Mouse (Mus musculus): ENCODE measurements around the gene Phf5a.

Phf5a gene

DNA sequence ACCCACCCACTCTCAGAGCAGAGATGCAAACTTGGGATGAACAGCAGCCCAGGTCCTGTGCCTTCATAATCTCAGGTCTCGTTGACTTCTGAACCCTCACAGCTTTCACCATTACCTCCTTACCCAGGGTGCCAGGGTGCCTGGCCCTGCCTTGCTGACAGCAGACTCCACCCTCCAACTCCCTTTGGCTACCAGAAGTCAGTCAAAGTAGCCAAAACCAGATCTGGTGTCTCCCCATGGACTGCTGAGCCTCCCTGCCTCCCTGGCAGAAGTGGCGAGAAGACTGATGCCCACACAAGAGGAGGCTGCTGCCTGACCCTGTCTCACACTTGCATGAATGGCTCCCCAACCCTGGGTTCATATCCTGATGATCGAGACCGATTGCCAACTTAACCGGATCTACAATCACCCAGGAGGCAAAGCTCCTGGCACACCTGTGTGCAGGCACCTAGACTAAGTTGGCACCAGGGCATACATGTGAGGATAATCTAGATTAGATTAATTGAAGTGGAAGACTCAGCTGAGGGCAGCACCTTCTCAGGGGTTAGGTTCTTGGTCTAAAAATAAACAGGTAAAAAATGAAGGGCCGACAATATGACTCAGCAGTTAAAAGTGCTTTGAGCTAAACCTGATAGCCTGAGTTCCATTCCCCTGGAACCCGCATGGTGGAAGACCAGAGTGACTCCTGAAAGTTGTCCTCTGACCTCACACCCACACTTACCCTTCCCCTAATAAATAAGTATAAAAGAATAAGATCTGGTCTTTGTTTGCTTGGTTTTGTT, 43.1 kb downstream of the Phf5a start:
- no peak for DNase-seq (ENCODE audit: low read depth, low spot score)

DNA sequence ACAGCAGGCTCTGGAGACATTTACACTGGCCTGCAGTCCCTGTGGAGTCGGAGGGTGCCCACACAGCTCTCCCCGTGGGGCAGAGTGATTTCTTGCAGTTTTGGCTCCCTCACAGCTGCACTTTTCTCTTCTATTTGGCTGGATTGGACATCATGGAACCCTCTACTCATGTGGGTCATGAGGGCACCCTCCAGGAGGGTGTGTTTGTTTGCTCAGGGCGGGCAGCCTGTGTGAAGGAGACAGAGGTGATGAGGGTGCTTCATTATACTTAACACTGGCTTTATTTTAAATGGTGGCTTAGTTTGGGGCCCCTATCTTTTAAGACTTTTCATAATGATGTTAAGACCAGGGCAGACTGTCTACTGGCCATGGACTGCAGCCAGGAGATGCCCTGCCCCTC, 46.9 kb downstream of the Phf5a start:
- DNase-seq (ENCODE audit: low read depth, low spot score): no peak

DNA sequence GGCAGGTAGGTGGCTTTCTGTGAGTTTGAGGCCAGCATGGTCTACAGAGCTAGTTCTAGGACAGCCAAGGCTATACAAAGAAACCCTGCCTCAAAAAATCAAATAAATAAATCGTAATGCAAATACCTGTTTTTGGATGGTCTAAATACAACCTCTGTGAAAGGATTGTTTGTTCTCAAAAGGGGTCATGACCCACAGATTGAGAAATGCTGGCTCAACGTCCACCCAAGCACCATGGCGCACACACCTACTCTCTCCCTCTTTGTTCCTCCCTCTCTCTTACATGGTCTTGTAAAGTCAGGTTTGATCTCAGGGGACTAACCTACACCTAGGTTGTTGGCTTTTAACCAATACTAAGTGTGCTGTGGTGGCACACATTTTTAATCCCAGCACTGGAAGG, 49.1 kb downstream of the Phf5a start:
- no peak for DNase-seq (ENCODE audit: low read depth, low spot score)

DNA sequence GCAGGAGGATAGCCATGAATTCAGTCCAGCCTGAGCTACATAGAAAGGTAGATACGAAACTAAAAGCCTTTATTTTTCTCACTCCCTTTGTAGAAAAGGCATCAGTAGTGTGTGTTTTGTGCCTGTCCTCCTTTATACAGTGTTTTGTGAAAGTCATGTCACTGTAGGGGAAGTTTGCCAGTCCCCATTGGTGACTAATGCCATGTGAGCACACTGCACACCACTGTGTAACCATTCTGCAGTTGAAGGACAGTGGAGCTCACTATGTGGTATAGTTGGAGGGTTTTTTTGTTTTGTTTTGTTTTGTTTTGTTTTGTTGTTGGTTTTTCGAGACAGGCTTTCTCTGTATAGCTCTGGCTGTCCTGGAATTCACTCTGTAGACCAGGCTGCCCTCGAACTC, 53.3 kb downstream of the Phf5a start:
- no peak for DNase-seq (ENCODE audit: low read depth, low spot score)

DNA sequence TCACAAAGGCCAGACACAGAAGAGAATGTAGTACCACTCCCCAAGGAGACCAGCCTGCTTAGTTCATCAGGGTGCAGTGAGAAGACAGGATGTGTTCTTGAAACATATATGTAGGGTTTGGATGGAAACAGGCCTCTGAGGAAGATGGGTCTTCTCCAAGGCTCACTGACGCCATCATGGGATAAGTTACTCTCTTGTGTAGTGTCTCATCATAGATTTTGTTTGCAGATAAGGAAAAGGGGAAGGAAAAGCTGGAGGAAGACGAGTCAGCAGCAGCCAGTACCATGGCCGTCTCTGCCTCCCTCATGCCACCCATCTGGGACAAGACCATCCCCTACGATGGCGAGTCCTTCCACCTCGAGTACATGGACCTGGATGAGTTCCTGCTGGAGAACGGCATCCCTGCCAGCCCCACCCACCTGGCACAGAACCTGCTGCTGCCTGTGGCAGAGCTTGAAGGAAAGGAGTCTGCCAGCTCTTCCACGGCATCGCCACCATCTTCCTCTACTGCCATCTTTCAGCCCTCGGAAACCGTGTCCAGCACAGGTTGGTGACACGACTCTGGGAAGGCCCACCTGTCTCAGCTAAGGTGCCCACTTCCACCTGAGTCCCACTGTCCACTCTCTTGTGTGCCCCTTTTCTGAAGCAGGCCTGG, 56.9 kb downstream of the Phf5a start:
- DNase-seq (ENCODE audit: low read depth, low spot score): no peak

All from R1 (cell line).